Mouse (Mus musculus): ENCODE measurements around the gene Clint1.

Gene Clint1

GRCm38 (mm10) chr11:45929541-45929940 is 77.7 kb downstream of the Clint1 start:
- DNase-seq (ENCODE audit: low read depth), result no peak

GRCm38 (mm10) chr11:45932771-45933170 is 80.9 kb downstream of the Clint1 start:
- DNase-seq (ENCODE audit: low read depth), result no peak

- no peak for DNase-seq (ENCODE audit: low read depth)
These were observed 85.6 kb downstream of the Clint1 start for GRCm38 (mm10) chr11:45937478-45937877.

- DNase-seq (ENCODE audit: low read depth), result no peak
These were observed 87.1 kb downstream of the Clint1 start for GRCm38 (mm10) chr11:45938917-45939316.

- DNase-seq (ENCODE audit: low read depth), result no peak
These were observed 90.4 kb downstream of the Clint1 start for GRCm38 (mm10) chr11:45942281-45942680.

DNA sequence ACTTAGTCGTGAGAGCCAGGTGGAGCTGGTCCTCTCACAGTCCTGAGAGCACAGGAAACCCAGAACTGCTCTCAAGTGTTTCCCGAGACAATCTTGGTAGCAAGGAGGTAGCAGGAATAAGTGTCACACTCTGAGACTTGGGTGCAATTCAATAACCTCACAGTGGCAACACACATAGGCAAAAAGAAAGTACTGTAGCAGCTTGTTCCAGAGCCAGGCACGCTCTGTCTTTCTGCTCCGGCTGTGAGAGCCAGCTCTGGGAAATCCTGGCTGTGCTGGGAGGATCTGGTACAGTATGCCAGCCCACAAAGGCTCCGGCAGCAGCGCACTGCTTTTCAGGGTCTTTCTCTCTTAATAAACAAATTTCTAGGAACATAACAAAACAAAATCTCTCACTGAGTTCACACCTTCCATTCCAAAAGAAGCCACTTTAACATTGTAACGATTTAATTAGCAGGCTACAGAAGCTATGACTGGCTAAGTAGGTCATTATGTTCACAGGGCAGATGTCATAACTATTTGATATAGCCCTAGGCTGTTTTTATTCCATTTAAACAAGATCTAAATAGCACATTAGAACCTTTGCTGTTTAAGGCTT is 91.4 kb downstream of the Clint1 start:
- no peak for DNase-seq (ENCODE audit: low read depth)

DNA sequence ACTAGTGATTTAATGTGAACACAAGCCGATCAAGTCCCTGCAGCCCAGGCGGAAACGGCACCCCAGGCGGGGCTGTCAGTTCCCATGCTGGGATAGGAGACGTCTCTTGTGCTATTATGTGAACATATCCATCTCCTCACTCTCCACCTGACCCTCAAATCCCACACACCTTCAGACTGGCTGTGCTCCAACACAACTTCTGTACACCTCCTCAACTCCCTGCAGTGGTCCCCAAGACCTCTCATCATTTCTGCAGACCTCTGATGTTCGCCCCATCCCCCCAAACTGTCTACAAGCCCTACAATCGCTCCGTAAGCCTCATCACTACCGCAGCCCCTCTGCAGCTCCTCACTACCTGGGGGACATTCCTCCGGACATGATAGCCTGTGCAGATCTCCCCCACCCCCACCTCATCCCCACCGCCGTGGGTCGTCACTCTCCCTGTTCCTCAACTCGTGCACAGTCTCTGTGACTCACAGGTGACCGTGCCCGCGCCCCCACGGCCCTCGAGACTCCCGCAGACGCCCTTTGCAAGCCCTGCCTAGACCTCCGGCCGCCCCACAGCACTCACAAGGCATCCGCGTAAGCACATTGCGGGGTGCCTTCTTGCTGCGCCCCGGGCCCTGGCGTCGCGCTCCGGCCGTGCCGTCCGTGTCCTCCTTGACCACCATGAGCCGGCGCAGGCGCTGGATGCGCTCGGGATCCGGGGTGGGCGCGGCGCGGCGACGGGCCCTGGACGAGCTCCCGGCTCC is 92.2 kb downstream of the Clint1 start:
- no peak for DNase-seq (ENCODE audit: low read depth)

- peak; percentile 87 for DNase-seq (ENCODE audit: low read depth)
These were observed 92.8 kb downstream of the Clint1 start, which contains the start of gene Lsm11 for GRCm38 (mm10) chr11:45944643-45945156. Lsm11 (minus strand) TSS chr11:45944935.

DNA sequence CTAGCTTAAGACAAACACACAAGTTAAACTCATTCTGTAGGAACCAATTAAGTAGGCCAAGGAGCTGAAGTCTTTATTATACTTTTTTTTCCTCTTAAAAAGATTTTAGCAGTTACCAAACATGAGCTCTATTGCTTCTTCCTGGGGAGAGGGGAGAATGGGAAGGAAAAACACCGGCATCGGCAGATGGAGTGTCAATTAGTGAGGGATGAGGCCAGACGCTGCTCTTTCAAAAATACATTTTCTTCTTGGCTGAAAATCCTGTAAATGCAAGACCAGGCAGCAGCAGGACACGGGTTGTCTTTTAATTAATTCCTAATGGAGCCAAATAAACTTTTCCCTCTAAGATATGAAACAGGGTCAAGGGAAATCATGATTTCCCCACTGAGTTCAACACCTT is 94.9 kb downstream of the Clint1 start:
- no peak for DNase-seq (ENCODE audit: low read depth)

DNA sequence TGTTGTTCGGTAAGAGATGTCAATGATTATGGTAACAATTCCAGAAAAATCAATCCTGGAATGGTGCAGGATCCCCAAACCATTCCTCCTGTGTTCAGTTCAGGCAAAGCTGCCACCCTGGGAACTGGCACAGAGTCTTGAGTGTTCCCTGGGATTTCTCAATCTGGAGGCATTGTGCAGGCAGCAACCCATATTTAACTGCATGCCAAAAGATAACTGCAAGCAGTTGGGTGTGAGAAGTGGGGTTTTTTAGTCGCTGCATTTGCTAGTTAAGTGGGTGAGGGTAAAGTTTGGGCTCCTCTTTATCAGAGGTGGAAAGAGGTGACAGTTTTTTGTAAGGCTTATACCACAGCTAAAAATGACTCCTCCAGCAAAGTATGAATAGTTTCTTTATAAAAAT is 95.6 kb downstream of the Clint1 start:
- DNase-seq (ENCODE audit: low read depth), result no peak

- peak; percentile 93 for DNase-seq (ENCODE audit: low read depth)
These were observed 103.3 kb downstream of the Clint1 start, which contains the start of gene Thg1l for GRCm38 (mm10) chr11:45955127-45955627. Thg1l (minus strand) TSS chr11:45955494.

GRCm38 (mm10) chr11:45959598-45959997 is 107.7 kb downstream of the Clint1 start:
- peak; percentile 41 for DNase-seq (ENCODE audit: low read depth)

DNA sequence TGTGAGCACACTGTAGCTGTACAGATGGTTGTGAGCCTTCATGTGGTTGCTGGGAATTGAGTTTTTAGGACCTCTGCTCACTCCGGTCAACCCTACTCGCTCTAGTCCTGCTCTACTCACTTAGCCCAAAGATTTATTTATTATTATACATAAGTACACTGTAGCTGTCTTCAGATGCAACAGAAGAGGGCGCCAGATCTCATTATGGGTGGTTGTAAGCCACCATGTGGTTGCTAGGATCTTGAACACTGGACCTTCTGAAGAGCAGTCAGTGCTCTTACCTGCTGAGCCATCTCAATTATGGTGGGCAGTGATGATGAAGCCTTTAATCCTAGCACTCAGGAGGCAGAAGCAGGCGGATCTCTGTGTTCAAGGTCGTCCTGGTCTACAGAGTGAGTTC is 108.2 kb downstream of the Clint1 start:
- DNase-seq (ENCODE audit: low read depth), result no peak

Measured in c-Kit-positive CD71-positive TER-119-negative erythroid progenitor cells, embryonic 14.5 days (primary cell).